Mouse (Mus musculus): Measurements from ENCODE around the gene Tmprss11g. TPM values are rescaled to one million over a fixed set of nuclear protein-coding genes. Genes with fewer than 3 reads are reported as not detected.

Gene Tmprss11g
- not detected for total RNA-seq (2021)

DNA sequence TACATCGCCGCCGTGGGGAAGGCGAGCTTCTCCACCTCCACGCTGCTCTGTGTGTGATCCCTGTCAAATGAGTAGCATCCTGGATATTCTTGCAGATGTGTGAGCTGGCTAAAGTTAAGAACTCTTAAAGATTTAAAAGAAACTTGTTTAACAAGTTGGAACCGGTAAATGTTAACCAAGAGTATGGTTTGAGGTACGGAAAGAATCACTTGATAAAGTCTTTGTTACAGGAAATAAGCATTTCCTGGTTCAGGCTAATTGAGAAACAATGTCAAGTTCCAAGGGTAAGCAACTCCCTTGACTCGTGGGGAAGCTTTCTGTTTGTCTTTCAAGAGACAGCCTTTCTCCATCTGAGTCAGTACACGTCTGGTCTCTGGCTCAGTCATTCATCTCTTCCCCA is at the start of gene Tmprss11g:
Tmprss11g (minus strand) TSS at position 101 of the 400 bp plus-strand sequence.
- intact Hi-C loops (cut with DNase I), result no loop called here
- no peak for DNase-seq (ENCODE audit: low spot score in 2 of 2)

DNA sequence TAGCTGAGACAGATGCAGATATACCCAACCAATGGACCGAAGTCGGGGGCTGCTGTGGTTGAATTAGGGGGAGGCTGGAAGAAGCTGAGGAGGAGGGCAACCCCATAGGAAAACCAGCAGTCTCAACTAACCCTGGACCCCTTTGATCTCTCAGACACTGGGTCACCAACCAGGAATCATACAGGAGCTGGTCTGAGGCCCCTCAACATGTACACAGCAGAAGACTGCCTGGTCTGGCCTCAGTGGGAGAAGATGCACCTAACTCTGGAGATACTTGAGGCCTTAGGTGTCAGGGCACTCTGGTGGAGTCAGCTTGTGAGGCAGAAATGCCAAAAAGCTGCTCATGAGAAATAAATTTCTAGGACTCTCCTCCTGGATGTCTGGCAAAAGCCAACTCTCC is 28.3 kb upstream of the Tmprss11g start:
- intact Hi-C loops (cut with DNase I), result no loop called here
- DNase-seq (ENCODE audit: low spot score in 2 of 2), result no peak

DNA sequence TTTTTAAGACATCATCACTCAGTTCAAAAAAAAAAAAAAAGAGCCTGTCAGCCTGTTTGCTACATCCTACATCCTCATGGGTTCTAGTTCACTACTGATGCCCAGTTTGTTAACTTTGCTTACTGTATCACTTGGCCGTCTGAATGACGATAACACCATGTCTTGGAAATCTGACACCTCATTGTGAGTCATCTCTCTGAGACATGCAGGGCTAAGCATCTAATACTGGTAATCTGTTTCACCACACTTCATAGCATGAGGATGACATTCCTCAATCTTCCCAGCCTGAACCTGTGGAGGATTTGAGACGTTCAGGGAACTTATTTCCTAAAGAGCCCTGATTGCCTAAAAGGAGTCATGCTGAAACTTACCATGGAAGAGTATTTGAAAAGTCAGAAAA is 22.2 kb upstream of the Tmprss11g start:
- no peak for DNase-seq (ENCODE audit: low spot score in 2 of 2)
- intact Hi-C loops (cut with DNase I), result no loop called here

DNA sequence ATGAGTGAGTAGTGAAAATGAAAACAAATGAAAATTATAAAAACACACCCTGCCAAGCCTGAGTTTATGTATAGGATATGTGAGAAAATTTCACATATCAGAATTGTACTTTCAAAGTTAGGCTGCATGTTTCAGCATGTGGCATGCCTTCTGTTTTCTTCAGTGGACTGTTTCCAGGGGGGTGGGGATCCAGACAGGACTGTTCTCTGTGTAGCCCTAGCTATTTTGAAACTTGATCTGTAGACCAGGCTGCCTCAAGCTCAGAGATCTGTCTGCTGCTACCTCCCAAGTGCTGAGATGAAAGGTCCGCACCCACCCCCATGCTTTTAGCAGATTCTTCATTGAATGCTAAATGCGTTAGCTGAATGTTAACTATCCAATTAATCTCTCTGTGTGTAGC is 10.3 kb upstream of the Tmprss11g start:
- no peak for DNase-seq (ENCODE audit: low spot score in 2 of 2)
- intact Hi-C loops (cut with DNase I), result no loop called here

DNA sequence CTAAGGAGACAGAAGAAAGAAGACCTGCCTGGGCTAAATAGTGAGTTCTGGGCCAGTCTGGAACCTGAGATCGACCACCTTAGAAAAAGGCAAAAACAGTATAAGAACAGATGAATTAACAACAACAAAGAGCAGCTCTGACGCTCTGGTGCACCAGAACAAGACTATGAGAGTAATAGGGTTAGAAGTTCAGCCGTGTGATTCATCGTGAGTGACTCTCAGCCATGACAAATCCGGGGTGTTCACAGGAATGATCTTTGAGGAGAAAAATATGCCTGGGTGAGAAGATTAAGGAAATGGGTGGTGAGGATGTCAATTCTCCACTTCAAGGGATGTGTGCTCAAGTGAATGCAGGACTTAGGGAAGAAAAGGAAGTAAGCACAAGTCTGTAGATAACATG is 6.9 kb downstream of the Tmprss11g start:
- intact Hi-C loops (cut with DNase I), result no loop called here
- DNase-seq (ENCODE audit: low spot score in 2 of 2), result no peak

DNA sequence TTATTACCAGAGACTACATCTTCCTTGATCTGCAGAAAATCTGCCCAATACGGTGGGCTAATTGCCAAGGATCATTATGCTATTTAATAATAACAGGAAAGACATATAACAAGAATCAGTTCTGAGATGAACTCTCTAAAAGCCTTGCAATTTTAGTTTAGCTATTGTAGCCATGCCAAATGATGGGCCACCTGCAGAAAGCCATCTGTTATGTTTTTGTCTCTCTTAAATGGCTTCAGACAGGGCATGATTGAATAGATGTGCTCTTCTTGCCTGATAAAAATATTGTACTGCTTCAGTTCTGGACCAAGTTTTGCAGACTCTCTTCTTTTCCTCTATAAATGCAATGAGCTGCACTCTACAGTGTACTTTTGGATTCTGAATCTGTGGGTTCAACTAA is 24.9 kb downstream of the Tmprss11g start:
- intact Hi-C loops (cut with DNase I), result no loop called here
- no peak for DNase-seq (ENCODE audit: low spot score in 2 of 2)

DNA sequence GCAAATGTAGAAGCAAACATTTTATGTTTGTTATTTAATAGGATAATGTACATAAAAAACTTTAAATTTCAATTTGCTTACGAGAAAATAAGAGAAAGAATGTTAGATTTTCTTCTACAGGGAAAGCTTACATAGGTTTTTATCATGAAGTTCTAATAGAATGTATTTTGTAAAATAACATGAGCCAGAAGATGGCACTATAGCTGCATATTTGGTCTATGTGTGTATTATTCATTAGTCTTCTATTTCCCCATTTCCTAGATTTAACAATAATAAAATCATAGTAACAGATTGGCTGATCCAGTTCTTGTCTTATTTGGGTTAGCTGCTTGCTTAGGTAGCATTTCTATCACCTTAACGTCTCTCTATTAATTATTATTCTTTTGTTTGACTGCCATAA is 35.8 kb downstream of the Tmprss11g start:
- no peak for DNase-seq (ENCODE audit: low spot score in 2 of 2)
- intact Hi-C loops (cut with DNase I), result loop anchor here (1.0 to 2.0 kb wide), 2 partner anchors 167 to 202 kb away; no protein-coding TSS in a partner anchor

DNA sequence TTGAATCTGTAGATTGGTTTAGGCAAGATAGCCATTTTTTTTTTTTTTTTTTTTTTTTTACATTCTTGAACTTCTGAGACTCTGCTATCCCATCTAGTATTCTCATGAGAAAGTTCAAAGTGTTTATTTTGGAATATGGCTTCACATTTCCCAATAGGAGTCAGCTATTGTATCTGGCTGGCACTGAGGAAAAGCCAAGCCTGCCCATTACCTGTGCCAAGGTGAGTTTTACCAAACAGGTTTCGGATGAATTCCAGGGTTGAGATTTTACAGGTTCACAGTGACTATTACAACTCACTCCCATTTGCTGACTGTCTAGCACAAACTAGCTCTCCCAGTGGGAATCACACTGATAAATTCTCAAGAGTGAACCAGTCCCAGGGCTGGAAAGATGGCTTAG is 36.4 kb downstream of the Tmprss11g start:
- intact Hi-C loops (cut with DNase I), result loop anchor here (1.0 to 2.0 kb wide), 2 partner anchors 167 to 203 kb away; no protein-coding TSS in a partner anchor
- DNase-seq (ENCODE audit: low spot score in 2 of 2), result no peak

DNA sequence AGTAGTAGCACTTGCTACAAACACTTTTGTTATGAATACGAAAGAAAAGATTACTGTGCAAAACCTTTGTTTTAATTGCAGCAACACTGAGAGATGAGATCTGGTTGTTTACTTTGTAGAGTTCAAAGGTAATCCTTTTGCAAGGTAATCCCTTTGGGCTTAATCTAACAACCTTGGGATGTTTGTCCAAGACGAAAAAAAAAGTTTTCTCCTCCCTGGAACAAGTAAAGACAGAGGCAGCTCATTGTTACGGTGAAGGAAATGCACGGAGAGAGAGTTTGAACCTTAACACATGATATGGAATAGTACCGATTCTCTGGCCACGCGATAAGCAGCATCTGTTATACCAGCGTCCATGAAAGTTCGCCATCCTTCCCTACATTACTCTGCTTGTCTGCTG is 44.5 kb downstream of the Tmprss11g start:
- intact Hi-C loops (cut with DNase I), result no loop called here
- no peak for DNase-seq (ENCODE audit: low spot score in 2 of 2)

DNA sequence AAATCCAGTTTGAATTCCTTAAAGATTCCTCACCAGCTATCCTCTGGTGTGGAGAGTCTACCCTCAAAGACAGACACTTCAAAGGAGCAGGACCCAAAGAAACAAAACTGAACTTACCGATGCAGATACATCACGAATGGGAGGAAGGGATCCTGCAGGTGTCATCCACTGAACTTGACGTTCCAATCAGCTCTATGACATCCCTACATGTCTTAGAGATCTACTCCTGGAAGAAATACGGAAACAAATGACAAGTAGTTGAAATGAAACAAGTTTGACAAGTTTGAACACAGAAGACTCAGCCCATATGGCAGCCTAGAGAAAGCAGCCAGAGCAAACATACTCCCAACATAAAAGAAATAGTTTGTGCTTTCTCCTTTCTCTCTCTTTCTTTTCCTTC is 49.5 kb downstream of the Tmprss11g start, which contains the start of gene Tmprss11a:
Tmprss11a (minus strand) TSS at position 101 of the 400 bp plus-strand sequence.
- DNase-seq (ENCODE audit: low spot score in 2 of 2), result no peak
- intact Hi-C loops (cut with DNase I), result no loop called here

DNA sequence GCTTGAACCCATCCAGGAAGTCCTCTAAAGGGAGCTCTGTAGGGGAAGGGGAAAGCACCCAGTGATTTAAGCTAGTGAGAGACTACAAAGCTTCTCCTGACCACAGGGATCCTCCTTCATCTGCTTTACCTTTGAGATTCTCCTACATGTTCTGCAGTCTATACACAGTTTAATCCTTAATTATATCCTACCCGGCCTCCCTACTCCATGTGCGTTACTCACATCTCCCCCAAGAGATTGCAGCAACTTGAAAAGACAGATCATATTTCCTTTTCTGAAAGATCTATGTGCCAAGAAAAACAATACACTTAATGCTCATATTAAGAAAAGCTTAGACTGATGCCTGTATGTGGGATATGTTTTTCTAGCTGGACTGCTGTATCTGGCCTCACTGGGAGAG is 79.1 kb downstream of the Tmprss11g start:
- DNase-seq (ENCODE audit: low spot score in 2 of 2), result no peak
- intact Hi-C loops (cut with DNase I), result no loop called here

DNA sequence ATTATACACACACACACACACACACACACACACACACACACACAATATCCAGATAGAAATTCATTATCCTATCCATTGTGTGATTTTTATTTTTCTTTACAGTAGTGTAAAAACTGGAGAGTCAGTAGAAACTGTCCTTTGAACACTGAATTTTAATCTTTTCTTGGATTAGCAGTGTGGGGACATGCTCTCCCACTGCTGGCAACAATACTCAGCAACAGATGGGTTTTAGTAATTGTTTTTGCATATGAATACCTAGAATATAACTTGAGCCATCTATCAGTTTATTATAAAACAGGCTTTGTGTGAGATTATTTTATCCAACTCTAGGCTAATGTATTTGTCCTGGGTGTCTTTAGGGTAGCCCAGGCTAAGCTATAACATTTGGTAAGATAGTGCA is 79.9 kb downstream of the Tmprss11g start:
- intact Hi-C loops (cut with DNase I), result no loop called here
- no peak for DNase-seq (ENCODE audit: low spot score in 2 of 2)

Other genes starting within 250 kb of the Tmprss11g start
- not detected for gene Tmprss11c, start 229.3 kb downstream of the Tmprss11g start, total RNA-seq (2021)
- not detected for gene Tmprss11d, start 145.2 kb downstream of the Tmprss11g start, total RNA-seq (2021)
- gene Tmprss11a, start 49.6 kb downstream of the Tmprss11g start, total RNA-seq (2021), result under 1 TPM in 1 of 2 experiments, not detected in 1; 0.12 TPM
- not detected for gene Tmprss11f, start 113.8 kb upstream of the Tmprss11g start, total RNA-seq (2021)
- not detected for gene Tmprss11b, start 157.8 kb upstream of the Tmprss11g start, total RNA-seq (2021)
- gene Tmprss11e, start 227.2 kb upstream of the Tmprss11g start, total RNA-seq (2021), result not detected